ENCODE assay signal across 9 mouse cellular contexts in the genomic region with DNA sequence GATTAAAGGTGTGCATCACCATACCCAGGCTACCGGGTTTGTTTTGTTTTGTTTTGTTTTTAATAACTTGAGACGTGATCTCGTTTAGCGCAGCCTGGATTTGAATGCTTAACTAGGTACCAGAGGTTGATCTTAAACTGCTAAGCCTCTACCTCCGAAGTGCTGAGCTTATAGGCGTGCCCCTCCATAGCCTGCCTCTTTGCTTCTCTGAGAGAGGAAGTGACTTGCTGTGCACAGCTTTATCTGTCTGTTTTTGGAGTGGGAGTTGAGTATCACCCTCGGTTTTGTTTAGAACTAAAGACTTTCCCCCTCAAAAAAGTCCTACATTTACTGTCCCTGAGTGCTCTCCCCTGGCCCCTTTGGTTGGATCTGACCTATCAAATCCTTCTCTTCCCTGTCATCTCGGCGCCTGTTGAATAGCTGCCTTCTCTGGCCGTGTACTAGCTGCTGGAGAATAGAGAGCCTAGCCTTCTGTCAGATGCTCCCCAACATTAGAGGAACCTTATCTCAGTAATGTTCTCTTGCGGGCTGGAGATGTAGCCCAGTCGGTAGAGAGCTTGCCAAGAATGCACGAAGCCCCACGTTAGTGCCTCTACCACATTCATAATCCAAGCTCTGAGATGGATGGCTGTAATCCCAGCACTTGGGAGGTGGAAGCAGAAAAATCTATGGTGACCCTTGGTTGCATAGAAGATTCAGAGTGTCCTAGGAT. TPM values are rescaled to one million over a fixed set of nuclear protein-coding genes. Genes with fewer than 3 reads are reported as not detected.
DNase-seq lines count a peak whose midpoint lies in the region; ATAC-seq and TF ChIP-seq lines count a peak whose summit lies in the region.
"Had no signal": no experiment of that assay in that cellular context is flagged by ENCODE, and none has a peak within 500 bp of the region (broad histone marks: within the 10 kb centered on the region; RNA-seq: fewer than 3 reads in every experiment).

No protein-coding gene starts in this region.

- no peak for TF ChIP-seq CTCF in liver, postnatal 0 days (IDR thresholded peaks at IDR 0.05; ENCODE audit: low read depth)

- H3K36me3 ChIP-seq in embryonic facial prominence, embryonic 12.5 days, result no peaks in the 10 kb centered on the region
- no peaks in the 10 kb centered on the region; the same call in 1 of the 2 replicates for H3K36me3 ChIP-seq in embryonic facial prominence, embryonic 10.5 days (replicated peaks)
- no peaks in the 10 kb centered on the region; the same call in 1 of the 2 replicates for H3K36me3 ChIP-seq in liver, postnatal 0 days (replicated peaks; ENCODE audit: insufficient read depth, low read length)

- ATAC-seq in embryonic facial prominence, embryonic 12.5 days (ENCODE audit: insufficient number of reproducible peaks, insufficient read depth, low FRiP score, low TSS enrichment), result no peak
- no peak for ATAC-seq in liver, postnatal 0 days

- no peak overlapping the region for H3K9ac ChIP-seq in embryonic facial prominence, embryonic 12.5 days
- H3K9ac ChIP-seq in liver, postnatal 0 days (replicated peaks), result peak overlapping the region; percentile 27

- no peak for DNase-seq in embryonic facial prominence, embryonic 10.5 days (ENCODE audit: low spot score)
- peak; percentile 7 for DNase-seq in spleen, adult 12 weeks (ENCODE audit: low spot score)
- DNase-seq in spleen, adult 18-20 months, result no peak
- DNase-seq in liver, postnatal 0 days, result no peak
- DNase-seq in thymus, postnatal 25 days, result peak; percentile 49
- DNase-seq in layer of hippocampus, adult 8-10 months (ENCODE audit: low spot score in 2 of 2), result no peak
- no peak for DNase-seq in frontal cortex, postnatal 36 days (ENCODE audit: low spot score in 2 of 2)

- H3K27ac ChIP-seq in embryonic facial prominence, embryonic 12.5 days, result no peak overlapping the region
- no peak overlapping the region for H3K27ac ChIP-seq in embryonic facial prominence, embryonic 10.5 days (replicated peaks)
- H3K27ac ChIP-seq in liver, postnatal 0 days (ENCODE audit: low read depth), result peak overlapping the region; percentile 61

- TF ChIP-seq EP300 in liver, postnatal 0 days (IDR thresholded peaks at IDR 0.05; ENCODE audit: low read depth), result no peak

- 64% methylated on average over 14 of the region's 14 CpGs for WGBS in embryonic facial prominence, embryonic 12.5 days
- 62% methylated on average over 14 of the region's 14 CpGs for WGBS in embryonic facial prominence, embryonic 10.5 days
- WGBS in liver, postnatal 0 days (ENCODE audit: insufficient replicate concordance), result 32% methylated on average over 14 of the region's 14 CpGs

- H3K4me3 ChIP-seq in embryonic facial prominence, embryonic 12.5 days, result no peak overlapping the region
- no peak overlapping the region; the same call in 1 of the 2 replicates for H3K4me3 ChIP-seq in embryonic facial prominence, embryonic 10.5 days
- peak overlapping the region; percentile 97 for H3K4me3 ChIP-seq in liver, postnatal 0 days (ENCODE audit: low read depth, low read length)

- no peaks in the 10 kb centered on the region for H3K9me3 ChIP-seq in embryonic facial prominence, embryonic 12.5 days
- no peaks in the 10 kb centered on the region for H3K9me3 ChIP-seq in embryonic facial prominence, embryonic 10.5 days
- H3K9me3 ChIP-seq in liver, postnatal 0 days (ENCODE audit: low read length), result no peaks in the 10 kb centered on the region

- H3K27me3 ChIP-seq in embryonic facial prominence, embryonic 12.5 days, result 0 out of 2 replicates have a peak, but pooled peaks cover 3% of the 10 kb centered on the region
- no peaks in the 10 kb centered on the region; the same call in 1 of the 2 replicates for H3K27me3 ChIP-seq in embryonic facial prominence, embryonic 10.5 days (replicated peaks; ENCODE audit: low read depth, poor library complexity, severe bottlenecking)
- no peaks in the 10 kb centered on the region for H3K27me3 ChIP-seq in liver, postnatal 0 days (ENCODE audit: insufficient read depth, low read length)

- H3K4me1 ChIP-seq in embryonic facial prominence, embryonic 12.5 days, result peaks cover 22% of the 10 kb centered on the region; the same call in 1 of the 2 replicates
- H3K4me1 ChIP-seq in embryonic facial prominence, embryonic 10.5 days, result peaks cover 32% of the 10 kb centered on the region
- H3K4me1 ChIP-seq in liver, postnatal 0 days (ENCODE audit: insufficient read depth), result peaks cover 23% of the 10 kb centered on the region

- peak overlapping the region; percentile 79; the same call in 1 of the 2 replicates for H3K4me2 ChIP-seq in embryonic facial prominence, embryonic 12.5 days (replicated peaks)
- H3K4me2 ChIP-seq in liver, postnatal 0 days (ENCODE audit: low read depth, low read length), result peak overlapping the region; percentile 74

RNA-seq across cellular contexts. Expression of a gene that starts 0.9 kb away (rescaled TPM):
- 651 and 669 TPM in 2 replicates for polyA plus RNA-seq in embryonic facial prominence, embryonic 12.5 days (2016; fragmentation: Nextera tagmentation; extraction: Ambion mirVana)
- 568 and 585 TPM in 2 replicates for polyA plus RNA-seq in embryonic facial prominence, embryonic 10.5 days (2016; fragmentation: Nextera tagmentation; extraction: Ambion mirVana)
- 216 and 227 TPM in 2 replicates for polyA plus RNA-seq in liver, postnatal 0 days (2015; fragmentation: Nextera tagmentation; extraction: Ambion mirVana)
- total RNA-seq in layer of hippocampus, adult 8-10 months (2022), result 100 to 1,000 TPM; 300 to 325 (median 301) TPM

RNA-seq across cellular contexts. Expression of a gene that starts 51.1 kb away (rescaled TPM):
- not detected in 2 replicates for polyA plus RNA-seq in embryonic facial prominence, embryonic 12.5 days (2016; fragmentation: Nextera tagmentation; extraction: Ambion mirVana)
- not detected in 2 replicates for polyA plus RNA-seq in embryonic facial prominence, embryonic 10.5 days (2016; fragmentation: Nextera tagmentation; extraction: Ambion mirVana)
- polyA plus RNA-seq in liver, postnatal 0 days (2015; fragmentation: Nextera tagmentation; extraction: Ambion mirVana), result not detected in 2 replicates
- total RNA-seq in layer of hippocampus, adult 8-10 months (2022), result not detected
- total RNA-seq: layer of hippocampus, postnatal 25 days had no signal

Comparison
In these comparisons a context has a peak if more than half of its experiments do, and no peak if none do; other contexts are left out.
1. DNase-seq: peak in spleen, adult 12 weeks (single experiment) and thymus, postnatal 25 days (single experiment); none in embryonic facial prominence, embryonic 10.5 days (single experiment), spleen, adult 18-20 months (0 of 2), liver, postnatal 0 days (single experiment), layer of hippocampus, adult 8-10 months (0 of 2) and frontal cortex, postnatal 36 days (0 of 2).